Mouse (Mus musculus) spleen, postnatal 10 days (tissue): ENCODE measurements around the gene Atp5h.
"Not testable (repeated sequence)": the region's sequence is repeated elsewhere in the genome, so short reads cannot be mapped to it uniquely, and the experiment has no call there.

ENCODE experiments used
- DNase-seq, 2 experiments: peaks; one replicate each; pipeline ENCODE4 v3.0.0; 2021 to 2022; ENCODE audit warnings: low spot score in 2 of 2

Atp5h gene

GRCm38 (mm10) chr11:115419531-115420237, at the start of gene Atp5h, which contains the start of gene Kctd2:
Gene Atp5h, minus strand, starts transcription at chr11:115419962.
Gene Kctd2, plus strand, starts transcription at chr11:115420128.
- DNase-seq, result peak; percentile 86 to 94

DNA sequence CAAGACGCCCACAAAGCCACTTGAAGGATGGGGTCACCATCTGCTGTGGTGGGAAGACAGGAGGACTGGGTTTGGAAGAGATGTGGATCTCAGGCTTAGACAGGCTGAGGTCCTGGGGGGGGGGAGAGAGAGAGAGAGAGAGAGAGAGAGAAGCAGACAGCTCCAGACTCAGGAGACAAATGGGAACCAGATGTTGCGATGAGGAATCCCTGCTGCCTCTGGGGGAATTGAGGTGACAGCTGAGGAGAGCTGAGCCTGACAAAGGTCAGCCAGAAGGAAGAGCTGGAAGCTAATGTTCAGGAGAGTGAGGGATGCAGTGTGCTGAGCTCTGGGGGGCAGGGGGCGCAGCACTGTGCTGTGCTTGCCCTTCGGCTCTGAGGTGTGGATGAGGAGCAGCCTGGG, 47.5 kb upstream of the Atp5h start:
- no peak for DNase-seq

DNA sequence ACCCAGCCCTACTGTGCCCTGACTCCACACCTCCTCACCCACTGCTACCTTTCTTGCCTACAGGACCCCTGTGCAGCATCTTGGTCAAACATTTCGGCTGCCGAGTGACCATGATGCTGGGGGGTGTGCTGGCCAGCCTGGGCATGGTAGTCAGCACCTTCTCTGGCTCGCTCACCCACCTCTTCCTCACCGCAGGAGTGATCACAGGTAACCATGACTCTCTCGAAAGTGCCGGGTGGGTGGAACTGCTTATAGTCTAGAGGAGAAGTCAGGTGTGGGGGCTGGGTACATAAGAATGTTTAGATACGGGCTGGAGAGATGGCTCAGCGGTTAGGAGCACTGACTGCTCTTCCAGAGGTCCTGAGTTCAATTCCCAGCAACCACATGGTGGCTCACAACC, 45.1 kb upstream of the Atp5h start:
- DNase-seq, result no peak

GRCm38 (mm10) chr11:115463397-115463796, 43.6 kb upstream of the Atp5h start:
- no peak for DNase-seq

DNA sequence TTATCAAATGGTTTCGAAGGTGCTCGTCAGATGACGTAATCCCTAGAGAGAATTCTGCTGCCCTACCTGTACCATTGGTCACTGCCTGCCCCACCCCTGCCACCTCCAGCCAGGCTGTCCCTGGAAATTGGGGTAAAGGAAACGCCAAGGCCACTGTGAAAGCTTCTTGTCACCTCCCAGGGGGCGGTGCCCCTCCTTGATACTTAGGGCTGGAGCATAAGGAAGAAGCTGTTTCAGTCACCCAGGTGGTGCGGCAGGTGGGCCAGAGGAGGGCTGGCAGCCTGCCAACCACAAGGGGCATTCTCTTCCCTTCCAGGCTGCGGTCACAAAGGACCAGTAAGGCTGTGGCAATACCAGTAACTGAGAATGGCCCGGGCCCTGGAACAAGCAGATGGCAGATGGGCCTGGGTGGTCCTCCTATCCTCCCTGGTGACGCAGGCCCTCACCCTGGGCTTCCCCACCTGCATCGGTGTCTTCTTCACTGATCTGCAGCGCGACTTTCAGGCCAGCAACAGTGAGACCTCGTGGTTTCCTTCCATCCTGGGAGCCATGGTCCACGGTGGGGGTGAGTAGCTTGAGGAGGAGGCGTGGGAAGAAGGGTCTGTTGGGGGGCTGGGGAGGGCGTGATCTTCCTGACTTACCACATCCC, 42.6 kb upstream of the Atp5h start, which contains the start of gene Slc16a5:
Slc16a5 (plus strand) TSS at position 232 of the 649 bp plus-strand sequence.
- no peak for DNase-seq

DNA sequence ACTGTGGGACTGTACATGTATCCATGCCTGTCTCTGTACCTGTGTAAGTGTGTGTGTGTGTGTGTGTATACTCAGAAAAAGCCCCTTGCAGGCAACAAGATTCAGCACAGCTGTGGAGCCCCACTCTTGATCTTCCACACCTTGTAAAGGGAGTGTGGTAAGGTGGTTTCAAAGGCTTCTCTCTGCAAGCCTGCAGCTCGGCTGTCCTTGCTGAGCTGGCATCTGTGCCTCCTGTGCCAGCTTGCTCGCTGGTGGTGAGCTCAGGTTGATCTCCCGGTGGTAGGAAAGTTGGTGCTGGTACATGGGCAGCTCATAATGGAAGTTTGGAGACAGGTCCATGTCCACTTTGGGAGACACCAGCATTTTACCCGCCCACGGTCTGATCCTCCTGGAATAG, 42.1 kb upstream of the Atp5h start:
- DNase-seq, result no peak

DNA sequence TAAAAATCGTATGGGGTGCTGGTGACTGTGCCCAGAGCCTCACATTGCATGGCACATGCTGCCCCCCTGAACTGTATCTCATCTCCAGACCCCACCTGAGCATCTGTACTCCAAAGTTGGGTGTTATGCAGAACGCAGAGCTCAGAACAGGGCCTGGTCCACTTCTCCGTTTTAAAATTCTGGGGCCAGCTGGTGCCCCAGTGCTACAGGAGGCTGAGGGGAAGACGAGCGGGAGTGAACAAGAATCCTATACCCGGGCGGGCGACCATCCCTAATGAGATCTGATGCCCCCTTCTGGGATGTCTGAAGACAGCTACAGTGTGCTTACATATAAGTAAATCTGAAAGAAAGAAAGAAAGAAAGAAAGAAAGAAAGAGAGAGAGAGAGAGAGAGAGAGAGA, 41.2 kb upstream of the Atp5h start:
- no peak for DNase-seq

DNA sequence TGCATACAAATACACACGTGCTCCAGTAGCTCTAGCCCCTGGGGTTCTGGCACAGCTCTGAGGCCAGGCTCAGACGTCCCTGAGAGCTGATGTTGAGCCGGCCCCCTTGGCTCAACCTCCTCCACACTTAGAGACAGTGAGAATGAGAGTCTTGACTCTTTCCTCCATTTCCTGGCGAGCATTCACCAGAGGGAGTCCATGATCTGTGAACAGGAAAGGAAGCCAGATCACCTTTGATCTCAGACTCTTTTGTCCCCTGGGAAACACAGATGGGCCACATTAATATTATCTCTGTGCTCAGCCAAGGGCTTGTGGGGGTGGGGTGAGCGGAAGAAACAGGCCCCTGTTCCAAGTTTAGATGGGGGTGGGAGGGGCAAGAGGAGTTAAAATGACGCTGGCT, 37.6 kb upstream of the Atp5h start:
- DNase-seq, result no peak

- no peak for DNase-seq
These were observed 36.4 kb upstream of the Atp5h start for GRCm38 (mm10) chr11:115456182-115456581.

DNA sequence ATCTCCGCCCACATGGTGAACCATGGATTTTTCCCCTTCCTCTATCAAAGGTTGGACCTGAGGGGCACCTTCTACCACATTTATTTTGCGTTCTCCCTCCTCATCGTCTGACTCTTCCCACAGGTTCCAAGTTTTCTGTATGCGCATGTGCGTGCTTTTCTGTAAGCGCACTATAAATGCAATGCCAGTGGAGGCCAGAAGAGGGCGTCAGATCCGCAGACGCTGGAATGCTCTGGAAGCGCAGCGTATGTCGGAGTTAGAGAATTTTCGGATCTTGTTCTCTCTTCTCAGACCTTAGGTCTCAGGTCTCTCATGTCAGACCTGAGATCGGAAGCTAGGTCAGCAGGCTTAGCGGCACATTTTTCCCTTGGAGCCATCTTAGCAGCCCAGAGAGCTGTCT, 35.9 kb upstream of the Atp5h start:
- no peak for DNase-seq

DNA sequence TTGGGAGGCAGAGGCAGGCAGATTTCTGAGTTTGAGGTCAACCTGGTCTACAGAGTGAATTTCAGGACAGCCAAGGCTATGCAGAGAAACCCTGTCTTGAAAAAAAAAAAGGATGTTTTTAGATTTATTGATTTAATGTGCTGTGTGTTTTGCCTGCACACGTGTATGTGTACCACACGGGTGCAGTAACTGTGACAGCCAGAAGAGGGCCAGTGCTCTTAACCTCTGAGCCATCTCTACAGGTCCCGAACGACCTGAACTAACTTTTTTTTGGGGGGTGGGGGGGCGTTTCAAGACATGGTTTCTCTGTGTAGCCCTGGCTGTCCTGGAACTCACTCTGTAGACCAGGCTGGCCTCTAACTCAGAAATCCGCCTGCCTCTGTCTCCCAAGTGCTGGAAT, 35.1 kb upstream of the Atp5h start:
- DNase-seq, result not testable (repeated sequence)

- DNase-seq, result no peak
These were observed 33.5 kb upstream of the Atp5h start for GRCm38 (mm10) chr11:115453306-115453705.

- DNase-seq, result no peak
These were observed 32.6 kb upstream of the Atp5h start for GRCm38 (mm10) chr11:115452281-115452860.

- peak in 1 of 2 experiments; percentile 36 for DNase-seq
These were observed 32.0 kb upstream of the Atp5h start for GRCm38 (mm10) chr11:115451781-115452241.

- no peak for DNase-seq
These were observed 30.4 kb upstream of the Atp5h start for GRCm38 (mm10) chr11:115450176-115450575.

DNA sequence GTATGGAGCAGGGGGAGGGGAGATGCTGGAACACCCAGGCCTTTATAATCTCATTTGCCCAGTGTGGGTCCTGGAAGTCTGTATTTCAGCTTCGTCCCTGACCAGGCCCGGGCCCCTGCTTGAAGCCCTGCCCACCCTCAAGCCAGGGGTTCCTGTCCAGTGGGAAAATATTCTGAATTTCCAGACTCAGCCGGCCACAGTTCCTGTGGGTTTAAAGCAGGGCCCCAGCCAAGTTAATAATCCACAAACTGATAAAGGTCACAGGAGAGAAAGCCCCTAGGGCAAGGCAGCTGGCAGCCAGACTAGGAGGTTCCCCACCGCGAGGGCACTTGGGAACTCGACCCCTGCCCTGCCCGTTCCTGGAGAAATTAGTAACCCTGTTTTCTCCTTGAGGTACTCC, 29.2 kb upstream of the Atp5h start:
- DNase-seq, result no peak

DNA sequence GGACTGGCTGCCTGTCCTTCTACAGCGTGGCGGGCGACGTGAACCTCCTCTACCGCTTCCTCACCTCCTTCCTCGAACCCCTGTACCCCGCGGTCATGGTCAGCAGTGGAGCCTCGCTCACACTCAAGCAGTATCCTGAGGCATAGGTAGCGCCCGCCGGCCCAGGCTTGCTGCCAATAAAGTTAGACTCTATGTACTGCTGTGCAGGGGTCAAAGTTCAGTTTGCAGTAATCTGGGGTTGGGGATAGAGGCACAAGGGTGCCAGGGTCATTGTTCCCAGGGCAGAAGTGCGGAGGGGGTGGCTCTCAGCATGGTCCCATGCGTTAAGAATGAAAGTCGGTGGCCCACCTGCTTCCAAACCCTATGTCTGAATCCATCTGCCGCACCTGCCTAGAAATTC, 28.3 kb upstream of the Atp5h start:
- DNase-seq, result no peak

DNA sequence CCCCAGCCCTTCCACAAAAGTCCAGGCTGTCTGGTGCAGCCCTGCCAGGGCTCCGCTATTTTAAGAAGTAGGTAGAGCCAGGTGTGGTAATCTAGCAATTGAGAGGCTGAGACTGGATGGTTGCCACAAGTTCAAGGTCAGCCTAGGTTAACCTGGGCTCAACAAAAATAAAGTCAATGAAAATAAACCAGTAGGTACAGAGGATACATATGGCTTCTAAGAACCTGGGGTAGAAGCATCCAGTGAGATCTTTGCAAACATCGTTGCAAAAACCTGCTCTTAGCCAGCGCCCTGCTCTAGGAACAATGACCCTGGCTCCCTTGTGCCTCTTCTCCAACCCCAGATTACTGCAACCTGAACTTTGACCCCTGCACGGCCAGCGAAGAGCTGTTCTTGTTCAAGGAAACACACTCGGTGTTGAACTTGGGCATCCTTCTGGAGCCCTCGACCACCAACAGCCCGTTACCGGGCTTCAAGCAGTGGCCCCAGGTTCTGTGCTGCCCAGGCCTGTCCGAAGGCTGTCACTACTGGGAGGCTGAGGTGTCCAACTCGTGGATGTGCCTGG, 27.6 kb upstream of the Atp5h start:
- no peak for DNase-seq

- DNase-seq, result no peak
These were observed 27.1 kb upstream of the Atp5h start for GRCm38 (mm10) chr11:115446906-115447305.

DNA sequence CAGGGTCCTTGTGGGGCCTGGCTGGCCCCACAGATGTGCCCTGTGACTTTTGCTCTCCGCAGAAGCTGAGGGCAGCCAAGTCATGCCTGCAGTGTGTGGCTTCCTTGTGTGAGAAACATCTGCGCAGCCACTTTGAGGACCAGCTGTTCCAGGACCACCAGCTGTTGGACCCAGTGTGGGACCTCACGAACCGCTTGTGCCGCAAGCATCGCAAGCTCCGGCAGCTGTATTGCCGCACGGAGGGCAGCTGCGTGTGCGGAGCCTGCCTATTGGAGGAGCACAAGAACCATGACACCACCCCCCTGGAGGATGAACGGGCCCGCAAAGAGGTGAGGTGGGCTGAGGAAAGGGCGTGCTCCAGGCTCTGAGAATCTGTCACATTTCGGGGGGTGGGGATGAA, 21.7 kb upstream of the Atp5h start:
- no peak for DNase-seq

DNA sequence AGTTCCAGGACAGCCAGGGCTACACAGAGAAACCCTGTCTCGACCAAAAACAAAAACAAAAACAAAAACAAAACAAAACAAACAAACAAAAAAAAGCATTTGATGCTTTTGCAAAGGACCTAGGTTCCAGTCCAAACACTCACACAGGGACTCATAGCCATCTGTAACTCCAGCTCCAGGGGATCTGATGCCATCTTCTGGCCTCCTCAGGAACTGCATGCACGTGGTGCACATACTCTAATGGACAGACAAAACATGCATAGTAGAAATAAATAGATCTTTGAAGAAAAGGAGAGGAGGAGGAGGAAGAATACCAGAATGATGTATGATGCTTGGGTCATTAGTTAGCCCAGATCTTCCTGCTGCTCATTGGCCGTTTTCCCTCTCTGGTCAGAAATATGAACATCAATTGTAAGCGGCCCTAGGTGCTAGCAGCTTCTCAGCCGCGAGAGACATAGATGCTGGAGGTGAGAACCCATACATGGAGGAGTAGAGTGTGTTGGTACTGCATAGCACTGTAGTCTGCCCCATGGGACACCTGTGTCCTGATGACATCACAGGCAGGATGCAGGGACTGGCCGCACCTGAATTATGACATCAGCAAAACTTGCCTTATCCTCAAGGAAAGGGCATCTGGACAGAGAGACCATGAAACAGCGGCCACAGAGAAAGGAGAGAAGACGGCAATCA, 20.3 kb upstream of the Atp5h start, which contains the start of gene Trim80:
Trim80 (plus strand) TSS at position 640 of the 690 bp plus-strand sequence.
- no peak for DNase-seq

DNA sequence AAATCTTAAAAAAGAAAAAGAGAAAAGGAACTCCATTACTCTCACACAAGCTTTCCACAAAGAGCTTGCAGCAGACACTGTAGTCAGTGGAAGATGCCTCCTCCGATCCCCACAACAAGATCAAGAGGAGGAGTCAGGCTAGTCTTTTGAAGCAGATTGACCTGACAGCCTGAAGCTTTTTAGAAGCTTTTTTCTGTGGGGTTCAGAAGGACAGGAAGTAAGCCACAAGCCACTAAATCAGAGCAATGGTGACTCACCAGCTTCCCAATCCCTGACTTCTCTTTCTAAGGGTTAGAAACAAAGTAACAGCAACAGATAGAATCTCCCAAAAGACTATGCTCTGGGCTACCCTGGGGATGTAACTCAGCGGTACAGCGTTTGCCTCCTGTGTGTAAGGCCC, 19.6 kb upstream of the Atp5h start:
- no peak for DNase-seq
